Mouse (Mus musculus) kidney, embryonic 14.5 days (tissue): ENCODE measurements around the gene Zdhhc1. TPM values are rescaled to one million over a fixed set of nuclear protein-coding genes. Genes with fewer than 3 reads are reported as not detected.
A peak's percentile ranks its signal among the peaks of the same experiment; 100 is the strongest.

Source experiments
- ATAC-seq: fragments of 200-750 bp; cut with Nextera tagmentation; 2 replicates; pipeline ENCODE4 v1.8.0; 2017; ENCODE audit warnings: moderate number of reproducible peaks, mild to moderate bottlenecking, moderate TSS enrichment, moderate library complexity; ENCODE audit not compliant: low FRiP score, low TSS enrichment
- H3K27ac ChIP-seq: fragments of 300-500 bp; sonication (generic); 2 replicates; pipeline ENCODE4 v1.5.1; 2014; ENCODE audit warnings: low read depth, mild to moderate bottlenecking, low read length, moderate library complexity, mixed read lengths
- H3K27me3 ChIP-seq: fragments of 300-500 bp; sonication (generic); 2 replicates; pipeline ENCODE4 v1.6.1; 2014; ENCODE audit warnings: mild to moderate bottlenecking, low read length; ENCODE audit not compliant: control insufficient read depth, insufficient read depth
- H3K36me3 ChIP-seq: fragments of 300-500 bp; sonication (generic); 2 replicates; pipeline ENCODE4 v1.6.1; 2014; ENCODE audit warnings: low read length, mixed read lengths; ENCODE audit not compliant: control insufficient read depth, insufficient read depth
- H3K4me1 ChIP-seq: fragments of 300-500 bp; sonication (generic); 2 replicates; pipeline ENCODE4 v1.6.1; 2014; ENCODE audit warnings: low read length, mixed read lengths; ENCODE audit not compliant: control insufficient read depth, insufficient read depth
- H3K4me2 ChIP-seq: fragments of 300-500 bp; sonication (generic); replicated peaks from 2 replicates; pipeline ENCODE4 v1.6.1; 2014; ENCODE audit warnings: low read depth, mild to moderate bottlenecking, low read length
- H3K4me3 ChIP-seq: fragments of 300-500 bp; sonication (generic); 2 replicates; pipeline ENCODE4 v1.5.1; 2014; ENCODE audit warnings: mild to moderate bottlenecking, low read length
- H3K9ac ChIP-seq: fragments of 300-500 bp; sonication (generic); 2 replicates; pipeline ENCODE4 v1.6.1; 2014; ENCODE audit warnings: low read depth, mild to moderate bottlenecking, low read length, moderate library complexity
- H3K9me3 ChIP-seq: fragments of 300-500 bp; sonication (generic); 2 replicates; pipeline ENCODE4 v1.6.1; 2016; ENCODE audit warnings: low read length; ENCODE audit not compliant: control insufficient read depth
- WGBS: fragments of 180-500 bp; shearing (Covaris S2); extraction: QIAGEN DNeasy Blood & Tissue Kit; methylation state at CpG from one replicate; pipeline ENCODE4 v1.1.7; 2014; 5-methylcytosine and 5-hydroxymethylcytosine counted together
- polyA plus RNA-seq: library from polyadenylated mRNA; unstranded; fragments of >200 nt; fragmentation: Nextera tagmentation; extraction: Ambion mirVana; gene quantifications from 2 replicates; pipeline ENCODE4 v1.2.1, GENCODE M21; 2014

The Zdhhc1 gene
- polyA plus RNA-seq, 1 experiment from 2014 or later = 37.3 TPM

GRCm38 (mm10) chr8:105521061-105521460 is 24.4 kb upstream of the Zdhhc1 start:
- Histone ChIP-seq H3K27me3 (no peaks in the 10 kb centered on the region), H3K36me3 (peaks cover 27% of the 10 kb centered on the region), H3K4me2 (peak overlapping the region; percentile 98), H3K9me3 (no peaks in the 10 kb centered on the region), H3K9ac (peak overlapping the region; percentile 8), H3K4me3 (peak overlapping the region; percentile 75; the same call in 1 of the 2 replicates), H3K4me1 (peaks cover 54% of the 10 kb centered on the region), H3K27ac (0 out of 2 replicates have a peak overlapping the region, but pooled peaks have one; percentile 38)
- 2% methylated on average over 3 of the region's 3 CpGs for WGBS
- no peak for ATAC-seq

- WGBS = 29% methylated on average over 5 of the region's 5 CpGs
- peak overlapping the region; percentile 75 for H3K4me3 ChIP-seq
- H3K27me3 ChIP-seq = no peaks in the 10 kb centered on the region
- H3K4me1 ChIP-seq = peaks cover 55% of the 10 kb centered on the region
- H3K36me3 ChIP-seq = peaks cover 27% of the 10 kb centered on the region
- peak overlapping the region; percentile 8; the same call in 1 of the 2 replicates for H3K9ac ChIP-seq
- H3K4me2 ChIP-seq = peak overlapping the region; percentile 98
- no peaks in the 10 kb centered on the region for H3K9me3 ChIP-seq
- H3K27ac ChIP-seq = peak overlapping the region; percentile 38; the same call in 1 of the 2 replicates
- no peak for ATAC-seq
Measured at GRCm38 (mm10) chr8:105520521-105520920, 23.8 kb upstream of the Zdhhc1 start.

GRCm38 (mm10) chr8:105519591-105519990 is 22.9 kb upstream of the Zdhhc1 start:
- Histone ChIP-seq H3K36me3 (peaks cover 19% of the 10 kb centered on the region), H3K27ac (peak overlapping the region; percentile 85; the same call in 1 of the 2 replicates), H3K4me1 (peaks cover 55% of the 10 kb centered on the region), H3K4me2 (peak overlapping the region; percentile 98), H3K27me3 (no peaks in the 10 kb centered on the region), H3K9me3 (no peaks in the 10 kb centered on the region), H3K4me3 (peak overlapping the region; percentile 75), H3K9ac (peak overlapping the region; percentile 81; the same call in 1 of the 2 replicates)
- peak; percentile 29; the same call in 1 of the 2 replicates for ATAC-seq
- 0% methylated on average over 2 of the region's 2 CpGs for WGBS

GRCm38 (mm10) chr8:105518436-105519313 is 22.0 kb upstream of the Zdhhc1 start, which contains the start of gene Hsd11b2:
Gene Hsd11b2, plus strand, starts transcription at chr8:105518755.
- Histone ChIP-seq H3K9ac (peak within 1 kb of the TSS; percentile 81), H3K27ac (peak within 1 kb of the TSS; percentile 85)

DNA sequence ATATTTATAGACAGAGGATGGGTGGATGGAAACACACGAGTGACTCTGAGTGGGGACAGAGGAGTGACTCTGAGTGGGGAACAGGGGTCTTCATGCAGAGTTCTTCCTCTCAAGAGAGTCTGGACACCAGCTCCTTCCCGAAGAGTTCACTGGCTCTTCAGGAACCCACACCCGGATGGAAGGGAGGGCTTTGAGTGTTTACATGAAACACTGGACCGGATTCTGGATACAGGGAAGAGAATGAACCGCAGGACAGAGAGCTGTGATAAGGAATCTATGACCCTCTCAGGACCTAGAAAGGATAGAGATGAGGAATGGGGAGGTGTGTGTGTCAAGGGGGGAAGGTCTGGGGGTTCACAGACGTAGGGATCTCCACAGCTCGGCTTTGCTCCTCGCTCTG is 20.6 kb upstream of the Zdhhc1 start:
- H3K4me1 ChIP-seq = peaks cover 50% of the 10 kb centered on the region
- H3K4me2 ChIP-seq = peak overlapping the region; percentile 31
- WGBS = 42% methylated on average over 8 of the region's 8 CpGs
- no peak overlapping the region for H3K9ac ChIP-seq
- peak overlapping the region; percentile 2; the same call in 1 of the 2 replicates for H3K4me3 ChIP-seq
- no peak for ATAC-seq
- peaks cover under 1% of the 10 kb centered on the region; the same call in 1 of the 2 replicates for H3K36me3 ChIP-seq
- H3K9me3 ChIP-seq = no peaks in the 10 kb centered on the region
- H3K27me3 ChIP-seq = no peaks in the 10 kb centered on the region
- H3K27ac ChIP-seq = no peak overlapping the region

More at GRCm38 (mm10) chr8:105518436-105519313, 22.0 kb upstream of the Zdhhc1 start, which contains the start of gene Hsd11b2:
- WGBS = under 1% methylated on average over 67 of the region's 68 CpGs
- Histone ChIP-seq H3K36me3 (peaks cover 11% of the 10 kb centered on the region; the same call in 1 of the 2 replicates), H3K9me3 (no peaks in the 10 kb centered on the region), H3K4me2 (peak within 1 kb of the TSS; percentile 98), H3K4me3 (peak within 1 kb of the TSS; percentile 75), H3K4me1 (peaks cover 55% of the 10 kb centered on the region), H3K27me3 (no peaks in the 10 kb centered on the region)
- ATAC-seq = peak; percentile 63

GRCm38 (mm10) chr8:105516018-105516645 is 19.4 kb upstream of the Zdhhc1 start:
- peaks cover 37% of the 10 kb centered on the region for H3K4me1 ChIP-seq
- no peaks in the 10 kb centered on the region for H3K9me3 ChIP-seq
- H3K9ac ChIP-seq = peak overlapping the region; percentile 40; the same call in 1 of the 2 replicates
- no peaks in the 10 kb centered on the region for H3K27me3 ChIP-seq
- WGBS = 13% methylated on average over 12 of the region's 12 CpGs
- H3K27ac ChIP-seq = peak overlapping the region; percentile 5; the same call in 1 of the 2 replicates
- H3K4me3 ChIP-seq = peak overlapping the region; percentile 1; the same call in 1 of the 2 replicates
- ATAC-seq = peak; percentile 64
- peak overlapping the region; percentile 30 for H3K4me2 ChIP-seq
- no peaks in the 10 kb centered on the region for H3K36me3 ChIP-seq

GRCm38 (mm10) chr8:105514656-105515055 is 18.0 kb upstream of the Zdhhc1 start:
- H3K27me3 ChIP-seq = no peaks in the 10 kb centered on the region
- no peak overlapping the region for H3K4me2 ChIP-seq
- WGBS = 64% methylated on average over 5 of the region's 5 CpGs
- peaks cover 33% of the 10 kb centered on the region for H3K4me1 ChIP-seq
- no peak overlapping the region for H3K4me3 ChIP-seq
- H3K9me3 ChIP-seq = no peaks in the 10 kb centered on the region
- no peak overlapping the region for H3K27ac ChIP-seq
- H3K36me3 ChIP-seq = no peaks in the 10 kb centered on the region
- no peak overlapping the region for H3K9ac ChIP-seq
- ATAC-seq = no peak

- ATAC-seq = no peak
- Histone ChIP-seq H3K9me3 (no peaks in the 10 kb centered on the region), H3K36me3 (no peaks in the 10 kb centered on the region), H3K4me2 (no peak overlapping the region), H3K9ac (no peak overlapping the region), H3K4me3 (no peak overlapping the region), H3K27me3 (no peaks in the 10 kb centered on the region), H3K27ac (no peak overlapping the region), H3K4me1 (peaks cover 35% of the 10 kb centered on the region)
- 86% methylated on average over 6 of the region's 6 CpGs for WGBS
Measured at GRCm38 (mm10) chr8:105514194-105514593, 17.5 kb upstream of the Zdhhc1 start.
